Mouse (Mus musculus) thymus, adult 2 months (tissue): ENCODE results near the gene Cbll1. TPM values are rescaled to one million over a fixed set of nuclear protein-coding genes. Genes with fewer than 3 reads are reported as not detected.

Source experiments
- DNase-seq: peaks from one replicate; pipeline ENCODE4 v3.0.0; 2021
- H3K27ac ChIP-seq: fragments of 200-500 bp; 2 replicates; pipeline ENCODE4 v1.5.1; 2012; ENCODE audit warnings: low read length, control low read depth; ENCODE audit not compliant: control insufficient read depth, insufficient read depth
- H3K27me3 ChIP-seq: fragments of 200-500 bp; 2 replicates; pipeline ENCODE4 v1.6.1; 2012; ENCODE audit warnings: mild to moderate bottlenecking, low read length, moderate library complexity, mixed read lengths; ENCODE audit not compliant: control insufficient read depth, insufficient read depth
- H3K36me3 ChIP-seq: fragments of 200-500 bp; 2 replicates; pipeline ENCODE4 v1.6.1; 2012; ENCODE audit warnings: mild to moderate bottlenecking, low read length, moderate library complexity; ENCODE audit not compliant: control insufficient read depth, insufficient read depth
- H3K4me1 ChIP-seq: fragments of 200-500 bp; replicated peaks from 2 replicates; pipeline ENCODE4 v1.6.1; 2012; ENCODE audit warnings: low read length; ENCODE audit not compliant: control insufficient read depth, insufficient read depth
- H3K4me3 ChIP-seq: fragments of 200-500 bp; 2 replicates; pipeline ENCODE4 v1.5.1; 2012; ENCODE audit warnings: mild to moderate bottlenecking, low read length, control low read depth, moderate library complexity; ENCODE audit not compliant: control insufficient read depth, insufficient read depth
- CTCF ChIP-seq: fragments of 200-500 bp; IDR thresholded peaks from 2 replicates; pipeline ENCODE4 v1.5.1; 2012; ENCODE audit warnings: mild to moderate bottlenecking, control low read depth, low read length, moderate library complexity, borderline replicate concordance; ENCODE audit not compliant: control insufficient read depth, poor library complexity, insufficient read depth; ENCODE audit errors: extremely low read depth
- POLR2A ChIP-seq: fragments of 200-500 bp; IDR thresholded peaks from 2 replicates; pipeline ENCODE4 v1.6.1; 2012; ENCODE audit warnings: mild to moderate bottlenecking, low read length, control low read depth, moderate library complexity; ENCODE audit not compliant: control insufficient read depth, poor library complexity, insufficient read depth; ENCODE audit errors: extremely low read depth
- WGBS: fragments of 180-500 bp; shearing (Covaris S2); methylation state at CpG from one replicate; pipeline ENCODE4 v1.1.7; 2018; 5-methylcytosine and 5-hydroxymethylcytosine counted together
- polyA plus RNA-seq: library from polyadenylated mRNA; depleted of rRNA; stranded (reverse); fragments of >200 nt; gene quantifications from 2 replicates; pipeline ENCODE4 v1.2.3, GENCODE M21; 2012

The Cbll1 gene
- polyA plus RNA-seq, 1 experiment: 14.0 TPM

- H3K27me3 ChIP-seq: no peaks in the 10 kb centered on the region
- H3K36me3 ChIP-seq: no peaks in the 10 kb centered on the region
- DNase-seq: no peak
- no peak overlapping the region for H3K27ac ChIP-seq
- no peak overlapping the region for H3K4me3 ChIP-seq
- no peak for TF ChIP-seq CTCF
- TF ChIP-seq POLR2A: no peak
- whole genome bisulfite sequencing: 90% methylated on average over 11 of the region's 11 CpGs
- H3K4me1 ChIP-seq: no peaks in the 10 kb centered on the region
Measured at GRCm38 (mm10) chr12:31534060-31534843, 34.8 kb upstream of the Cbll1 start.

- no peak for TF ChIP-seq POLR2A
- no peak for TF ChIP-seq CTCF
- no peaks in the 10 kb centered on the region for H3K4me1 ChIP-seq
Measured at GRCm38 (mm10) chr12:31533218-31533908, 33.9 kb upstream of the Cbll1 start.

GRCm38 (mm10) chr12:31532054-31532453, 32.6 kb upstream of the Cbll1 start:
- Histone ChIP-seq H3K4me1 (no peaks in the 10 kb centered on the region), H3K4me3 (no peak overlapping the region), H3K27ac (no peak overlapping the region), H3K36me3 (no peaks in the 10 kb centered on the region), H3K27me3 (no peaks in the 10 kb centered on the region)
- TF ChIP-seq POLR2A: no peak
- DNase-seq: no peak
- 64% methylated on average over 14 of the region's 14 CpGs for whole genome bisulfite sequencing

More at GRCm38 (mm10) chr12:31533218-31533908, 33.9 kb upstream of the Cbll1 start:
- Histone ChIP-seq H3K27ac (no peak overlapping the region), H3K36me3 (no peaks in the 10 kb centered on the region), H3K4me3 (no peak overlapping the region), H3K27me3 (no peaks in the 10 kb centered on the region)
- 68% methylated on average over 10 of the region's 10 CpGs for WGBS
- no peak for DNase-seq

GRCm38 (mm10) chr12:31527407-31527806, 28.0 kb upstream of the Cbll1 start:
- Histone ChIP-seq H3K27me3 (no peaks in the 10 kb centered on the region), H3K27ac (no peak overlapping the region), H3K4me3 (no peak overlapping the region), H3K4me1 (no peaks in the 10 kb centered on the region), H3K36me3 (no peaks in the 10 kb centered on the region)
- no peak for TF ChIP-seq POLR2A
- TF ChIP-seq CTCF: no peak
- WGBS: 91% methylated on average over 6 of the region's 6 CpGs
- DNase-seq: no peak

- Histone ChIP-seq H3K4me1 (no peaks in the 10 kb centered on the region), H3K4me3 (no peak overlapping the region), H3K27me3 (no peaks in the 10 kb centered on the region), H3K36me3 (no peaks in the 10 kb centered on the region), H3K27ac (no peak overlapping the region)
- 93% methylated on average over 3 of the region's 3 CpGs for WGBS
- DNase-seq: no peak
- TF ChIP-seq POLR2A (no peak), CTCF (no peak)
Measured at GRCm38 (mm10) chr12:31521371-31521770, 22.0 kb upstream of the Cbll1 start.

GRCm38 (mm10) chr12:31520119-31520518, 20.7 kb upstream of the Cbll1 start:
- Histone ChIP-seq H3K27me3 (no peaks in the 10 kb centered on the region), H3K4me1 (no peaks in the 10 kb centered on the region), H3K36me3 (no peaks in the 10 kb centered on the region), H3K27ac (no peak overlapping the region), H3K4me3 (no peak overlapping the region)
- DNase-seq: no peak
- no peak for TF ChIP-seq CTCF
- no peak for TF ChIP-seq POLR2A
- 83% methylated on average over 6 of the region's 6 CpGs for WGBS
